Mouse (Mus musculus): ENCODE results near the gene Ttll9.

Ttll9 gene

DNA sequence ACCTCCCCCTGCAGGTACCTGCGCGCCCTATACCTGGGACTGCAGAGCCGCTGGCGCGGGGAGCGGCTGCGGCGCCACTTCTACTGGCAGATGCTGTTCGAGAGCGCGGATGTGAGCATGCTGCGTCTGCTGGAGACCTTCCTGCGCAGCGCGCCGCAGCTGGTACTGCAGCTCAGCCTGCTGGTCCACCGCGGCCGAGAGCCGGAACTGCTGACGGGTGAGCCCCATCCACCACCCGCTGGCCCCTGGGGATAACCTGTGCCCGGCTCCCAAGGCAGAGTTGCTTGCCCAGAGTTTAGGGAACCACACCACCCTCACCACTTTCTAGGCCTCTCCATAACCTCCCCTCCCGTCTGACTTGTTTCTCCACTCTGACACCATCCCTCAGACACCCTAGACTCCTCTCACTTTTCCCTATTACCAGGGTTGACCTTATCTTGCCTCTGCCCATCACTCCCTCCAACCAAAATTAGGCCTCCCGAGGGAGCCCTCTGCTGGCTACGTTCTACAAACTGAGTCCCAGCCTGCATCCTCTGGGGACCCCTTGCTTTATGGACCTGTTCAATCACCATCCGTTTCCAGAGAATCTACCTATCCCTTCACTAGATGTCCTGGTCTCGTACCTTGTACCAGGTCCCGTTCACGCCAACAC is 90.5 kb downstream of the Ttll9 start:
- DNase-seq, result no peak

- no peak for DNase-seq
Measured at GRCm38 (mm10) chr2:153053896-153054295, 91.6 kb downstream of the Ttll9 start.

DNA sequence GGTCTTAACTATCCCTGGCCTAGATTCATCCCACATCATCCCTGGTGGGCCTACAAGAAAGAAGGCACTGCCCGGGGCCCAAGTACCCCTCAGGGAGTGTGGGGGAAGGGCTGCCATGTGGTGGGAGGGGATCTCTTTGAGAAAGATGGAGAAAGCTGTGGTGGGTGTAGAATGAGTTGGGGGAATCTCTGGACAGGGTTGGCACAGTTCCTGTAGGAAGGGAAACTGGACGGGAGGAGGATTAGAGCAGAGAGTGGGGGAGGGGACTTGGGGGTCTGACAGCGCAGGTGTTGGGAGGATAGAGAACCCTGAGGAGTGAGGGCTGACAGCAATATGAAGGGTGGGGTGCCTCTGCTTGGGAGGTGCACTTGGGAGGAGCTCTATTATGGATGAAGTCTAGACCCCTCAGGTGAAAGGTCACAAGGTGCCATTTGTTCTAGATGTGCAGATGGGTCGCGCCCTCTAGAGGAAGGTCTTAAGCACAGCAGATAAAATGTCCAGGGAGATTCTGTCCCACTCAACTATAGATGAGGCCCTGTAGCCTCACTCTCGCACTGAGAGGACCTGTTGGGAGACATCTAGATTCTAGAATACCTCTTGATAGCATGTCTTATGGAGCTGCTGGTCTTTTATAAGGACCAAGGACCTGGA is 93.1 kb downstream of the Ttll9 start:
- no peak for DNase-seq
